Mouse (Mus musculus): ENCODE measurements around the gene Fam78a. TPM values are rescaled to one million over a fixed set of nuclear protein-coding genes. Genes with fewer than 3 reads are reported as not detected.

The Fam78a gene
- polyA plus RNA-seq, 1 experiment = not detected

- peaks cover 69% of the 10 kb centered on the region for H3K27me3 ChIP-seq (ENCODE audit: control insufficient read depth, insufficient read depth, insufficient read length)
- TF ChIP-seq USF1 (IDR thresholded peaks at IDR 0.05; ENCODE audit: low read depth) (no peak), MAX (IDR thresholded peaks at IDR 0.05) (no peak), CEBPB (IDR thresholded peaks at IDR 0.05; ENCODE audit: low read depth) (no peak), FOSL1 (IDR thresholded peaks at IDR 0.05; ENCODE audit: insufficient read depth, low read length, poor library complexity, severe bottlenecking) (no peak), MYOG (IDR thresholded peaks at IDR 0.05; ENCODE audit: control insufficient read depth, extremely low read depth, insufficient read length) (no peak), MYOD1 (IDR thresholded peaks at IDR 0.05; ENCODE audit: control insufficient read depth, insufficient read length, low read depth) (no peak), CTCF (IDR thresholded peaks at IDR 0.05; ENCODE audit: control insufficient read depth, insufficient read depth, insufficient read length) (no peak)
- no peak overlapping the region for H3ac ChIP-seq (ENCODE audit: control insufficient read depth, insufficient read length, low read depth)
- no peak overlapping the region for H3K4me3 ChIP-seq (ENCODE audit: insufficient read depth, poor library complexity, severe bottlenecking)
- H3K79me2 ChIP-seq (ENCODE audit: control insufficient read depth, insufficient read depth) = no peaks in the 10 kb centered on the region
- no peaks in the 10 kb centered on the region for H3K36me3 ChIP-seq (ENCODE audit: control insufficient read depth, insufficient read depth)
- H3K79me3 ChIP-seq (ENCODE audit: low read depth) = no peaks in the 10 kb centered on the region
These were observed 21.3 kb upstream of the Fam78a start for GRCm38 (mm10) chr2:32105930-32106329.

DNA sequence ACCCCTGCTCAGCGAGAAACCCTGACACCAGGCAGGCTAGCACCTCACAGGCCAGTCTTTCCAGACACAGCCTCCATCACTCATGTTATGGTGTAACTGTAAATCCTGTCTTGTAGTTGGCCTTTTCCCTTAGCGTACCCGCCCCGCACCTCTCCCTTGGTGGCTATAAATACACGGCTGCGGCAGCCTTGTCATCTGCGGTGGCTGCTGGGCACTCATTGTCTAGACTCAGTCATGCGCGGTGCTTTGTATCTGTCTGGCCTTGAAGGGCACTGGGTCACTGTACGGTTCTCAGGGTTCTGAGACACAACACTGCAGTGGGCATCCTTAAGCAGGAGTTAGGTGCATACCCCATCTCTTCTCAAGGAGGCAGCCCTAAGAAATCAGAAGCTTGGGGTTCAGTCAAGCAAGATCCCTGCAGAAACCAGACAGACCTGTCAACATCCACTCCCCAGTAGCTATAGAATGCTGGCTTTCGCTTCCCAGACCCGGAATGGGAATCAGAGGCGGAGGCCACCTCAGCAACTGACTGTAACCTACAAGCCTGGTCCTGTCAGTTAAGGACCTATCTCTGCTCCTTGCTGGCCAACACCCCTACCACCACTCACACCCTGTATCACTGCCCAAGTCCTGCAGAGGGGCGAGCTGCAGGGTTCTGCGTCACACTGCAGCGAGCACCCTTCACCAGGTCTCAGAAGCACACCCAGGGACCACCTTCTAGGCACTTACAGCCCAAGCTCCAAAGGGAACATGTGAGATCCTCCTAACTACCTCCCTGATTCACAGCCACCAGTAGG is 20.7 kb upstream of the Fam78a start:
- Histone ChIP-seq H3K27me3 (ENCODE audit: control insufficient read depth, insufficient read depth, insufficient read length) (peaks cover 63% of the 10 kb centered on the region), H3ac (ENCODE audit: control insufficient read depth, insufficient read length, low read depth) (no peak overlapping the region), H3K79me3 (ENCODE audit: low read depth) (no peaks in the 10 kb centered on the region), H3K79me2 (ENCODE audit: control insufficient read depth, insufficient read depth) (no peaks in the 10 kb centered on the region), H3K36me3 (ENCODE audit: control insufficient read depth, insufficient read depth) (no peaks in the 10 kb centered on the region), H3K4me3 (ENCODE audit: insufficient read depth, poor library complexity, severe bottlenecking) (no peak overlapping the region)
- TF ChIP-seq MYOD1 (IDR thresholded peaks at IDR 0.05; ENCODE audit: control insufficient read depth, insufficient read length, low read depth) (no peak), MYOG (IDR thresholded peaks at IDR 0.05; ENCODE audit: control insufficient read depth, extremely low read depth, insufficient read length) (no peak), CEBPB (IDR thresholded peaks at IDR 0.05; ENCODE audit: low read depth) (no peak), CTCF (IDR thresholded peaks at IDR 0.05; ENCODE audit: control insufficient read depth, insufficient read depth, insufficient read length) (no peak), FOSL1 (IDR thresholded peaks at IDR 0.05; ENCODE audit: insufficient read depth, low read length, poor library complexity, severe bottlenecking) (no peak), USF1 (IDR thresholded peaks at IDR 0.05; ENCODE audit: low read depth) (no peak), MAX (IDR thresholded peaks at IDR 0.05) (no peak)

DNA sequence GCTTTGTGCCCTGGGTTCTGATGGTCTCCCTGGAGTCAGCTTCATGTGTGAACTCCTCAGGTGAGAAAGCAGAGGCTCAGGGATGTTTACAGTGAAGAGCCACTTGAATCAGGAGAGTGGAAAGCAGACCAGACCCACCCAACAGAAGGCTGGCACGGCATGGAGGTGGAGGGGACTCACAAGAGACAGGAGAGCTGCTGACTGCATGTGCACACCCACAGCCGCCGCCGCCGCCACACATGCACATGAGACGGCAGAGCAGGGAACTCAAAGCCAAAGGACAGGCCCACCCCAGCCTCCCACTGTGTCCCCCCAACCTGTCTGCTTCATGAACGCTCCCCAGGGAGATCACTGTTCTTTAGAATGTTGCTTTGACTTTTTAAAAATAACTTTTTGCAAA is 19.5 kb upstream of the Fam78a start:
- Histone ChIP-seq H3K36me3 (ENCODE audit: control insufficient read depth, insufficient read depth) (no peaks in the 10 kb centered on the region), H3K79me3 (ENCODE audit: low read depth) (no peaks in the 10 kb centered on the region), H3K27me3 (ENCODE audit: control insufficient read depth, insufficient read depth, insufficient read length) (peaks cover 53% of the 10 kb centered on the region), H3ac (ENCODE audit: control insufficient read depth, insufficient read length, low read depth) (no peak overlapping the region), H3K79me2 (ENCODE audit: control insufficient read depth, insufficient read depth) (no peaks in the 10 kb centered on the region), H3K4me3 (ENCODE audit: insufficient read depth, poor library complexity, severe bottlenecking) (no peak overlapping the region)
- TF ChIP-seq MYOG (IDR thresholded peaks at IDR 0.05; ENCODE audit: control insufficient read depth, extremely low read depth, insufficient read length) (no peak), CEBPB (IDR thresholded peaks at IDR 0.05; ENCODE audit: low read depth) (no peak), MAX (IDR thresholded peaks at IDR 0.05) (no peak), USF1 (IDR thresholded peaks at IDR 0.05; ENCODE audit: low read depth) (no peak), MYOD1 (IDR thresholded peaks at IDR 0.05; ENCODE audit: control insufficient read depth, insufficient read length, low read depth) (no peak), FOSL1 (IDR thresholded peaks at IDR 0.05; ENCODE audit: insufficient read depth, low read length, poor library complexity, severe bottlenecking) (no peak), CTCF (IDR thresholded peaks at IDR 0.05; ENCODE audit: control insufficient read depth, insufficient read depth, insufficient read length) (no peak)

GRCm38 (mm10) chr2:32103557-32103956 is 18.9 kb upstream of the Fam78a start:
- Histone ChIP-seq H3ac (ENCODE audit: control insufficient read depth, insufficient read length, low read depth) (no peak overlapping the region), H3K36me3 (ENCODE audit: control insufficient read depth, insufficient read depth) (no peaks in the 10 kb centered on the region), H3K4me3 (ENCODE audit: insufficient read depth, poor library complexity, severe bottlenecking) (no peak overlapping the region), H3K79me2 (ENCODE audit: control insufficient read depth, insufficient read depth) (no peaks in the 10 kb centered on the region), H3K27me3 (ENCODE audit: control insufficient read depth, insufficient read depth, insufficient read length) (peaks cover 53% of the 10 kb centered on the region), H3K79me3 (ENCODE audit: low read depth) (no peaks in the 10 kb centered on the region)
- TF ChIP-seq FOSL1 (IDR thresholded peaks at IDR 0.05; ENCODE audit: insufficient read depth, low read length, poor library complexity, severe bottlenecking) = no peak
- TF ChIP-seq MYOG (IDR thresholded peaks at IDR 0.05; ENCODE audit: control insufficient read depth, extremely low read depth, insufficient read length) = no peak
- no peak for TF ChIP-seq CTCF (IDR thresholded peaks at IDR 0.05; ENCODE audit: control insufficient read depth, insufficient read depth, insufficient read length)
- TF ChIP-seq MAX (IDR thresholded peaks at IDR 0.05) = no peak
- TF ChIP-seq CEBPB (IDR thresholded peaks at IDR 0.05; ENCODE audit: low read depth) = no peak
- no peak for TF ChIP-seq USF1 (IDR thresholded peaks at IDR 0.05; ENCODE audit: low read depth)
- no peak for TF ChIP-seq MYOD1 (IDR thresholded peaks at IDR 0.05; ENCODE audit: control insufficient read depth, insufficient read length, low read depth)

- Histone ChIP-seq H3K4me3 (ENCODE audit: insufficient read depth, poor library complexity, severe bottlenecking) (no peak overlapping the region), H3K27me3 (ENCODE audit: control insufficient read depth, insufficient read depth, insufficient read length) (peaks cover 53% of the 10 kb centered on the region), H3K79me3 (ENCODE audit: low read depth) (no peaks in the 10 kb centered on the region), H3K79me2 (ENCODE audit: control insufficient read depth, insufficient read depth) (no peaks in the 10 kb centered on the region), H3K36me3 (ENCODE audit: control insufficient read depth, insufficient read depth) (no peaks in the 10 kb centered on the region), H3ac (ENCODE audit: control insufficient read depth, insufficient read length, low read depth) (no peak overlapping the region)
- TF ChIP-seq CEBPB (IDR thresholded peaks at IDR 0.05; ENCODE audit: low read depth) = no peak
These were observed 18.3 kb upstream of the Fam78a start for GRCm38 (mm10) chr2:32102944-32103343.

DNA sequence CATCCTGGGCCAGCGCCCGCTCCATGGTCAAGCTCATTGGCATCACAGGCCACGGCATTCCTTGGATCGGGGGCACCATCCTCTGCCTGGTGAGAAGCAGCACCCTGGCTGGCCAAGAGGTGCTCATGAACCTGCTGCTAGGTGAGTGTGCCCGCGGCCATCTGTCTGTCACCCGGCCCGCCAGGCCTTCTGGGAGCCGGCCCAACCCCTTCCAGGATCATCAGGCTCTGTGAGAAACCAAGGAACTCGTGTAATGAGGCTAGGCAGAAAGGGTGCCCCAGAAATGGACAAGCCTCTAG is 11.4 kb upstream of the Fam78a start:
- no peak overlapping the region for H3ac ChIP-seq (ENCODE audit: control insufficient read depth, insufficient read length, low read depth)
- H3K79me3 ChIP-seq (ENCODE audit: low read depth) = no peaks in the 10 kb centered on the region
- H3K4me3 ChIP-seq (ENCODE audit: insufficient read depth, poor library complexity, severe bottlenecking) = no peak overlapping the region
- H3K79me2 ChIP-seq (ENCODE audit: control insufficient read depth, insufficient read depth) = no peaks in the 10 kb centered on the region
- no peaks in the 10 kb centered on the region for H3K36me3 ChIP-seq (ENCODE audit: control insufficient read depth, insufficient read depth)
- peaks cover 42% of the 10 kb centered on the region for H3K27me3 ChIP-seq (ENCODE audit: control insufficient read depth, insufficient read depth, insufficient read length)
- TF ChIP-seq MYOD1 (IDR thresholded peaks at IDR 0.05; ENCODE audit: control insufficient read depth, insufficient read length, low read depth) (no peak), CEBPB (IDR thresholded peaks at IDR 0.05; ENCODE audit: low read depth) (no peak), CTCF (IDR thresholded peaks at IDR 0.05; ENCODE audit: control insufficient read depth, insufficient read depth, insufficient read length) (no peak), USF1 (IDR thresholded peaks at IDR 0.05; ENCODE audit: low read depth) (no peak), MYOG (IDR thresholded peaks at IDR 0.05; ENCODE audit: control insufficient read depth, extremely low read depth, insufficient read length) (no peak), MAX (IDR thresholded peaks at IDR 0.05) (no peak), FOSL1 (IDR thresholded peaks at IDR 0.05; ENCODE audit: insufficient read depth, low read length, poor library complexity, severe bottlenecking) (no peak)

Measured in C2C12 (cell line).